Mouse (Mus musculus) lung, postnatal 0 days (tissue): ENCODE measurements at regions not wholly inside any gene's neighbourhood (a gene's known extent, or its start where the extent isn't known, plus 50 kb on each side); places are given as distances from the start of the nearest gene placed in this dataset.
"Not testable (repeated sequence)": the region's sequence is repeated elsewhere in the genome, so short reads cannot be mapped to it uniquely, and the experiment has no call there.

Experiments used
- CTCF ChIP-seq: IDR thresholded peaks from 2 replicates; pipeline ENCODE4 v1.5.1; 2016; ENCODE audit warnings: antibody characterized with exemption, mild to moderate bottlenecking
- EP300 ChIP-seq: IDR thresholded peaks from 2 replicates; pipeline ENCODE4 v1.6.1; 2016; ENCODE audit warnings: antibody characterized with exemption, mild to moderate bottlenecking, control low read depth

DNA sequence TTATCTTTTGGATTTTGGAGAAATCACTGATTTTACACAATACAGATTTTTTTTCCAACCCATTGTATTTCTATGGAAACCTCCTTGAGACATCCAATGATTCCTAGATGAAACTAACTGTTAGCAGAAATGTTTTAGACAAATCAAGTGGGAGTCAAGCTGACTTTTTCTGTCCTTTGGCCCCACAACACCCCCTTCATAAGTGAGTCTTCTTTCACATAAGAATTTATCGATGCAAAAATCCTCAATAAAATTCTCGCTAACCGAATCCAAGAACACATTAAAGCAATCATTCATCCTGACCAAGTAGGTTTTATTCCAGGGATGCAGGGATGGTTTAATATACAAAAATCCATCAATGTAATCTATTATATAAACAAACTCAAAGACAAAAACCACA lies 522.8 kb upstream of the Ptbp2 start:
- TF ChIP-seq CTCF, EP300: not testable (repeated sequence)
